Mouse (Mus musculus): Measurements from ENCODE around the gene Lrrc25.

Gene Lrrc25

GRCm38 (mm10) chr8:70665599-70665998 is 49.6 kb downstream of the Lrrc25 start:
- in situ Hi-C loops (cut with MboI; ENCODE audit: unreplicated experiment in 2 of 2): no loop called here

GRCm38 (mm10) chr8:70667071-70667470 is 51.1 kb downstream of the Lrrc25 start:
- in situ Hi-C loops (cut with MboI; ENCODE audit: unreplicated experiment in 2 of 2): no loop called here

All from v-Abl transformed pro-B cells (cell line).